Mouse (Mus musculus) adrenal gland (tissue): ENCODE data around the gene Gm6370.
"Not testable (repeated sequence)": the region's sequence is repeated elsewhere in the genome, so short reads cannot be mapped to it uniquely, and the experiment has no call there.

Source experiments
- intact Hi-C: fragments of 180-260 bp; cut with DNase I; formaldehyde crosslinking; loops from one replicate; pipeline ENCODE4 v1.15.1; 2025
- long read RNA-seq, 2 experiments: library from polyadenylated mRNA; unstranded; transcript quantifications; one replicate each; pipeline ENCODE4 v2.0.0; 2020; ENCODE audit warnings: borderline replicate concordance in 1 of 2; ENCODE audit not compliant: insufficient replicate concordance in 1 of 2

The Gm6370 gene
- long read RNA-seq, experiment 1, result 0 reads
- long read RNA-seq, experiment 2, result 0 reads

DNA sequence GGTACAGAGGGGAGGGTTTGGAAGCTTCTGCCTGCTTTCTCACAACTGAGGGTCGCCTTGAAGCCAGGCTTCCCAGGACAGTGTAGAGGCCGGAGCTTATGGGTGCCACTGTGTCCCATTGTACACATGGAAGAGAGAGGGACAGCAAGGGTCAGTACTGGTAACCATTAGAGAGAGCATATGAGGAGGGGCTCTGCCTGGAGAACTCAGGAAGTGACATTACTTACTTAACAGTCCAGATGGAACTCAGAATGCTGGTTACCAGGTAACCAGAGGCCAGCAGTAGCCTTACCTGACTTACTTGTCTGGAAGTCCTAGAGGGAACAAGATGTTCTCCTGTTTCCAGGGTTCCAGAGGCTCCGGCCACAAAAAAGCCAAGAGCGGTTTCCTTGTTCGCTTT, at the start of gene Gm6370:
Gene Gm6370 (plus strand): TSS at position 301 of the 400 bp plus-strand sequence.
- intact Hi-C loops, result not testable (repeated sequence)

- intact Hi-C loops, result no loop called here
Observed at GRCm38 (mm10) chr5:146442767-146443166, 48.4 kb upstream of the Gm6370 start.

GRCm38 (mm10) chr5:146446633-146447032, 44.5 kb upstream of the Gm6370 start:
- intact Hi-C loops, result no loop called here

GRCm38 (mm10) chr5:146451592-146452254, 39.4 kb upstream of the Gm6370 start:
- intact Hi-C loops, result no loop called here

DNA sequence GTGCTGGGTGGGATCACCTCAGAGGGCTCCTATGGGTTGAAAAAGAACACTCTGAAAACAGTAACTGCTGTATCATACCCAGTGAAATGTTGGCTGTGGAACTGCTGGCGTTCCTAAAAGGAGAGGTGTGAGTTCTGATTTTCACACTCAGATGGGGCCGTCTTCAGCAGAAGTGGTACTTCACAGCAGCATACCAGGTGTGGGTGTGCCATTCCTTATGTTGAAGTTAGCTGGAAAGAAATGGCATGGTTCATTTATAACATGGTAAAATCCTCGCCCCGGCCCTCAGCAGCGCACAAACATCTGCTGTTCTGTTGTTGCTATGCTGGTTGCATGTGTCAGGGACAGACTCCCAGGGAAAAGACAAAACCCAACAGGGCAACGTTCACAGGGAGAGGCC, 37.6 kb upstream of the Gm6370 start:
- intact Hi-C loops, result no loop called here

DNA sequence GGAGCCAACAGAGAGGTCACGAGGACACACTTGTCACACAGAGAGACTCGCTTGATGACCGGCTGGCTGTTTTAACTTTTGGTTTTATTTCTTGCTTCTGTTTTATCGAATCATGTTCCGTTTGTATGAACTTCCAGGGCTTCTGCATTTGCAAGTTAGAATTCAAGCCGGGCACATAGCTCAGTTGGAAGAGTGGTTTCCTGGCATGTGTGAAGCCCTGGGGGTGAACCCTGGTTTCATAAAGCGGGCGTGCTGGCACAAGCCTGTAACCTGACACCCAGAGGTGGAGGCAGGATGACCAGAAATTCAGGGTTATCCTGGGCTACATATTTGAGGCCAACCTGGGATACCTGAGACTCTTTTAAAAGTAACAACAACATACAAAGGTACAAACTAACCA, 29.6 kb upstream of the Gm6370 start:
- intact Hi-C loops, result no loop called here

DNA sequence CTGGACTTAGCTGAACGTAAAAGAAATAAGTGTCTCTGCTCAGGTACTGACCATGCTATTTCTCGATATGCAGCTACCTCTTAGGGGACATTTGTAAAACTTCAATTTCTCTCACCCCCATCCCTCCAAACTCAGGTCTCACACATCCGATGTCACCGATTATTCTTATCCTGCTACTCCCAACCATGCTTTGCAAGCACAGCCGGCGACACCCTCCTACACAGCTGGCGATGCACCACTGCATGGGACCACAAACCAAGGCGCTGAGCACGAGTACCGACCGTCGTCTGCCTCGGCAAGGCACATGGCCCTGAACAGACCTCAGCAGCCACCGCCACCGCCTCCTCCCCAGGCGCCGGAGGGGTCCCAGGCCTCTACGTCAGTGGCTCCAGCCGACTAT, 24.5 kb upstream of the Gm6370 start:
- intact Hi-C loops, result no loop called here

DNA sequence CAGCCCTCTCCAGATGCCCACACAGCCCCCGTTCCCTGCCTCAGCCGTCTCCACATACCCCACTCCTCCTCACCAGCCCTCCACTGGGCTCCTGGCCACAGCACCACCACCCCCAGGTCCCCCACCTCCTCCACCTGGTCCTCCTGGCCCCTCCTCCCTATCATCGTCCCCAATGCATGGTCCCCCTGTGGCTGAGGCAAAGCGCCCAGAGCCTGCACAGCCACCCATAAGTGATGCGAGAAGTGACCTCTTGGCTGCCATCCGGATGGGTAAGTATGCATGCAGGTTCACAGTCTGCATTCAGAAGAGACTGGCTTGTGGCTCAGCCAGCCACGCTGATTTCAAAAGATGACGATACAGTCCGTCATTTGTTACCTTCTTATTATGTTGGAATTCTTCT, 22.9 kb upstream of the Gm6370 start:
- intact Hi-C loops, result no loop called here

- intact Hi-C loops, result loop anchor here (10.0 kb wide), 1 partner anchor 136 kb away; no protein-coding TSS in a partner anchor
Observed at GRCm38 (mm10) chr5:146470821-146471220, 20.3 kb upstream of the Gm6370 start.

GRCm38 (mm10) chr5:146471311-146471710, 19.9 kb upstream of the Gm6370 start:
- intact Hi-C loops, result loop anchor here (10.0 kb wide), 1 partner anchor 137 kb away; no protein-coding TSS in a partner anchor

DNA sequence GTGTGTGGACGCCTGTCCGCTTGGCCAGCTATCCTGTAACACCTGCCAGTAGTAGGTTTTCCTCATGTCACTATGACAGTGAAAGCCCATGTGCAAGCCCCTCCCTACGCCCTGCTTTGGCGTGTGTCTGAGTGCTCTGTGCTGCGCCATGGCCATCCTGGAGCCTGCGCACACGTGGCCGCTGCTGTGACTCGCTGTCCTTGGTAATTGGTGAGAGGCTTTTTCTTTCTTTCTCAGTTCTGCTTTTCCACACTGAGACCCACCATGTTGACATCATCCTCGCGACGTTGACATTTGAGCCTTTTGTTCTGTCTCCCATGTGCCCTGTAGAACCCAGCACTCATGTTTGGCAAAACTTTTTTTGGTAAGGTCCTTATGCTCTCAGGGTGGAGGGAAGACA, 19.3 kb upstream of the Gm6370 start:
- intact Hi-C loops, result loop anchor here (10.0 kb wide), 1 partner anchor 137 kb away; no protein-coding TSS in a partner anchor

DNA sequence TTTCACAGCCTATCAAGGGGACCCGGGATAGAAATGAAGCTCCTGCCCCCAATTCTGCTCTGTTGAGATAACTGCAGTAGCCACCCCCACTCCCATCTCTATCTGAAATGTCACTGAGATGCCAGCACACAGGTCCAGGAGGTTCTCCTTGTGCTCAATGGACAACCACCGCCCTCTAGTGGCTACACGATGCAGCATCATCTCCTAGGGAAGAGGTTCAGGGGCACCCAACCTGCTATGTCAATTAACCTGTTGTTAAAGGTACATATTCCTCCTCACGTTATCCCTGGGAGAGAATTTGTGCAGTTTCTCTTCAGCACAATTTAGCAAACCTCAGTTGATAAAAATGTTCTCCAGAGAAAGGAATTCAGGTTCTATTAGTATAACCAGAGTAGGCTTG, 11.6 kb upstream of the Gm6370 start:
- intact Hi-C loops, result loop anchor here (10.0 kb wide), 1 partner anchor 145 kb away; no protein-coding TSS in a partner anchor

- intact Hi-C loops, result not testable (repeated sequence)
Observed at GRCm38 (mm10) chr5:146481665-146482064, 9.5 kb upstream of the Gm6370 start, which contains the start of gene Gm6408. Gene Gm6408, plus strand, starts transcription at chr5:146481965.

DNA sequence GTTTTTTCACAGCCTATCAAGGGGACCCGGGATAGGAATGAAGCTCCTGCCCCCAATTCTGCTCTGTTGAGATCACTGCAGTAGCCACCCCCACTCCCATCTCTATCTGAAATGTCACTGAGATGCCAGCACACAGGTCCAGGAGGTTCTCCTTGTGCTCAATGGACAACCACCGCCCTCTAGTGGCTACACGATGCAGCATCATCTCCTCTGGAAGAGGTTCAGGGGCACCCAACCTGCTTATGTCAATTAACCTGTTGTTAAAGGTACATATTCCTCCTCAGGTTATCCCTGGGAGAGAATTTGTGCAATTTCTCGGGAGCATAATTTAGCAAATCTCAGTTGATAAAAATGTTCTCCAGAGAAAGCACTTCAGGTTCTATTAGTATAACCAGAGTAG, 2.2 kb upstream of the Gm6370 start:
- intact Hi-C loops, result not testable (repeated sequence)

DNA sequence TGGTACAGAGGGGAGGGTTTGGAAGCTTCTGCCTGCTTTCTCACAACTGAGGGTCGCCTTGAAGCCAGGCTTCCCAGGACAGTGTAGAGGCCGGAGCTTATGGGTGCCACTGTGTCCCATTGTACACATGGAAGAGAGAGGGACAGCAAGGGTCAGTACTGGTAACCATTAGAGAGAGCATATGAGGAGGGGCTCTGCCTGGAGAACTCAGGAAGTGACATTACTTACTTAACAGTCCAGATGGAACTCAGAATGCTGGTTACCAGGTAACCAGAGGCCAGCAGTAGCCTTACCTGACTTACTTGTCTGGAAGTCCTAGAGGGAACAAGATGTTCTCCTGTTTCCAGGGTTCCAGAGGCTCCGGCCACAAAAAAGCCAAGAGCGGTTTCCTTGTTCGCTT, 10.9 kb downstream of the Gm6370 start, which contains the start of gene 4930449I24Rik:
Gene 4930449I24Rik (plus strand): TSS at position 301 of the 400 bp plus-strand sequence.
- intact Hi-C loops, result not testable (repeated sequence)

- intact Hi-C loops, result not testable (repeated sequence)
Observed at GRCm38 (mm10) chr5:146513823-146514222, 22.7 kb downstream of the Gm6370 start, which contains the start of gene Gm3402. Gene Gm3402, plus strand, starts transcription at chr5:146514123.

DNA sequence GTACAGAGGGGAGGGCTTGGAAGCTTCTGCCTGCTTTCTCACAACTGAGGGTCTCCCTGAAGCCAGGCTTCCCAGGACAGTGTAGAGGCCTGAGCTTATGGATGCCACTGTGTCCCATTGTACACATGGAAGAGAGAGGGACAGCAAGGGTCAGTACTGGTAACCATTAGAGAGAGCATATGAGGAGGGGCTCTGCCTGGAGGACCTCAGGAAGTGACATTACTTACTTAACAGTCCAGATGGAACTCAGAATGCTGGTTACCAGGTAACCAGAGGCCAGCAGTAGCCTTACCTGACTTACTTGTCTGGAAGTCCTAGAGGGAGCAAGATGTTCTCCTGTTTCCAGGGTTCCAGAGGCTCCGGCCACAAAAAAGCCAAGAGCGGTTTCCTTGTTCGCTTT, 34.3 kb downstream of the Gm6370 start, which contains the start of gene Gm3404:
Gene Gm3404 (plus strand): TSS at position 301 of the 400 bp plus-strand sequence.
- intact Hi-C loops, result not testable (repeated sequence)

GRCm38 (mm10) chr5:146537347-146537746, 46.2 kb downstream of the Gm6370 start, which contains the start of gene Gm3409:
Gene Gm3409, plus strand, starts transcription at chr5:146537647.
- intact Hi-C loops, result not testable (repeated sequence)
